Mouse (Mus musculus) liver, embryonic 16.5 days (tissue): ENCODE measurements around the gene Adamtsl5. TPM values are rescaled to one million over a fixed set of nuclear protein-coding genes. Genes with fewer than 3 reads are reported as not detected.

Experiments used
- ATAC-seq: fragments of 200-750 bp; cut with Nextera tagmentation; 2 replicates; pipeline ENCODE4 v1.8.0; 2017; ENCODE audit warnings: low read depth, mild to moderate bottlenecking, moderate number of reproducible peaks, moderate library complexity
- H3K27ac ChIP-seq: fragments of 300-500 bp; sonication (generic); 2 replicates; pipeline ENCODE4 v1.5.1; 2014; ENCODE audit warnings: mild to moderate bottlenecking, low read length
- H3K27me3 ChIP-seq: fragments of 300-500 bp; sonication (generic); 2 replicates; pipeline ENCODE4 v1.6.1; 2014; ENCODE audit warnings: low read depth, low read length, mixed read lengths; ENCODE audit not compliant: control insufficient read depth, insufficient read depth
- H3K36me3 ChIP-seq: fragments of 300-500 bp; sonication (generic); 2 replicates; pipeline ENCODE4 v1.6.1; 2014; ENCODE audit warnings: mild to moderate bottlenecking; ENCODE audit not compliant: control insufficient read depth, insufficient read depth
- H3K4me1 ChIP-seq: fragments of 300-500 bp; sonication (generic); 2 replicates; pipeline ENCODE4 v1.6.1; 2014; ENCODE audit warnings: low read depth, low read length, mixed read lengths; ENCODE audit not compliant: control insufficient read depth
- H3K4me2 ChIP-seq: fragments of 300-500 bp; sonication (generic); 2 replicates; pipeline ENCODE4 v1.6.1; 2014; ENCODE audit warnings: low read depth, low read length, mixed read lengths
- H3K4me3 ChIP-seq: fragments of 300-500 bp; sonication (generic); 2 replicates; pipeline ENCODE4 v1.5.1; 2014; ENCODE audit warnings: low read depth, mild to moderate bottlenecking, low read length
- H3K9ac ChIP-seq: fragments of 300-500 bp; sonication (generic); 2 replicates; pipeline ENCODE4 v1.6.1; 2014; ENCODE audit warnings: low read depth, low read length
- H3K9me3 ChIP-seq: fragments of 300-500 bp; sonication (generic); replicated peaks from 2 replicates; pipeline ENCODE4 v1.6.1; 2016; ENCODE audit warnings: low read length; ENCODE audit not compliant: control insufficient read depth
- whole genome bisulfite sequencing: fragments of 180-500 bp; shearing (Covaris S2); extraction: QIAGEN DNeasy Blood & Tissue Kit; methylation state at CpG from one replicate; pipeline ENCODE4 v1.1.7; 2014; ENCODE audit not compliant: insufficient replicate concordance; 5-methylcytosine and 5-hydroxymethylcytosine counted together
- polyA plus RNA-seq: library from polyadenylated mRNA; unstranded; fragments of >200 nt; fragmentation: Nextera tagmentation; extraction: Ambion mirVana; gene quantifications from 2 replicates; pipeline ENCODE4 v1.2.1, GENCODE M21; 2015

Gene Adamtsl5
- polyA plus RNA-seq, 1 experiment from 2014 or later, result 2.2 TPM

GRCm38 (mm10) chr10:80377716-80378115, 29.5 kb upstream of the Adamtsl5 start:
- no peaks in the 10 kb centered on the region for H3K4me1 ChIP-seq
- H3K27ac ChIP-seq, result no peak overlapping the region
- no peaks in the 10 kb centered on the region for H3K9me3 ChIP-seq
- H3K9ac ChIP-seq, result no peak overlapping the region
- no peak overlapping the region for H3K4me3 ChIP-seq
- 45% methylated on average over 10 of the region's 10 CpGs for WGBS
- peaks cover 2% of the 10 kb centered on the region for H3K27me3 ChIP-seq
- peaks cover 17% of the 10 kb centered on the region for H3K36me3 ChIP-seq
- ATAC-seq, result no peak
- no peak overlapping the region for H3K4me2 ChIP-seq

GRCm38 (mm10) chr10:80376160-80376559, 27.9 kb upstream of the Adamtsl5 start:
- peak; percentile 27; the same call in 1 of the 2 replicates for ATAC-seq
- Histone ChIP-seq H3K27me3 (peaks cover 8% of the 10 kb centered on the region), H3K4me2 (no peak overlapping the region), H3K36me3 (peaks cover 4% of the 10 kb centered on the region; the same call in 1 of the 2 replicates), H3K27ac (no peak overlapping the region), H3K9ac (no peak overlapping the region), H3K4me1 (no peaks in the 10 kb centered on the region), H3K4me3 (no peak overlapping the region), H3K9me3 (no peaks in the 10 kb centered on the region)
- WGBS, result 3% methylated on average over 7 of the region's 7 CpGs

GRCm38 (mm10) chr10:80374063-80374462, 25.9 kb upstream of the Adamtsl5 start:
- 16% methylated on average over 6 of the region's 6 CpGs for WGBS

GRCm38 (mm10) chr10:80372706-80373105, 24.5 kb upstream of the Adamtsl5 start:
- ATAC-seq, result no peak
- Histone ChIP-seq H3K4me1 (no peaks in the 10 kb centered on the region), H3K36me3 (no peaks in the 10 kb centered on the region), H3K27me3 (peaks cover 8% of the 10 kb centered on the region), H3K4me2 (no peak overlapping the region), H3K9me3 (no peaks in the 10 kb centered on the region), H3K4me3 (no peak overlapping the region), H3K27ac (no peak overlapping the region), H3K9ac (no peak overlapping the region)
- 74% methylated on average over 6 of the region's 6 CpGs for WGBS

More at GRCm38 (mm10) chr10:80374063-80374462, 25.9 kb upstream of the Adamtsl5 start:
- ATAC-seq, result no peak
- H3K9me3 ChIP-seq, result no peaks in the 10 kb centered on the region
- no peak overlapping the region for H3K4me2 ChIP-seq
- H3K9ac ChIP-seq, result no peak overlapping the region
- peaks cover 8% of the 10 kb centered on the region for H3K27me3 ChIP-seq
- no peak overlapping the region for H3K27ac ChIP-seq
- no peaks in the 10 kb centered on the region for H3K36me3 ChIP-seq
- no peaks in the 10 kb centered on the region for H3K4me1 ChIP-seq
- H3K4me3 ChIP-seq, result no peak overlapping the region

GRCm38 (mm10) chr10:80371983-80372382, 23.8 kb upstream of the Adamtsl5 start:
- Histone ChIP-seq H3K9me3 (no peaks in the 10 kb centered on the region), H3K36me3 (no peaks in the 10 kb centered on the region), H3K27ac (no peak overlapping the region), H3K4me2 (no peak overlapping the region), H3K27me3 (peaks cover 13% of the 10 kb centered on the region), H3K4me1 (no peaks in the 10 kb centered on the region), H3K4me3 (no peak overlapping the region), H3K9ac (no peak overlapping the region)
- no peak for ATAC-seq
- 47% methylated on average over 9 of the region's 9 CpGs for WGBS

- no peak overlapping the region for H3K4me2 ChIP-seq
- peaks cover 13% of the 10 kb centered on the region for H3K27me3 ChIP-seq
- H3K4me1 ChIP-seq, result no peaks in the 10 kb centered on the region
- no peaks in the 10 kb centered on the region for H3K36me3 ChIP-seq
- no peak for ATAC-seq
- WGBS, result 10% methylated on average over 12 of the region's 12 CpGs
- H3K4me3 ChIP-seq, result no peak overlapping the region
- no peak overlapping the region for H3K9ac ChIP-seq
- no peaks in the 10 kb centered on the region for H3K9me3 ChIP-seq
- no peak overlapping the region for H3K27ac ChIP-seq
These were observed 23.3 kb upstream of the Adamtsl5 start for GRCm38 (mm10) chr10:80371411-80371966.

GRCm38 (mm10) chr10:80369995-80370747, 22.0 kb upstream of the Adamtsl5 start:
- Histone ChIP-seq H3K4me3 (no peak overlapping the region), H3K9ac (no peak overlapping the region), H3K9me3 (no peaks in the 10 kb centered on the region), H3K27ac (no peak overlapping the region), H3K27me3 (peaks cover 14% of the 10 kb centered on the region), H3K36me3 (no peaks in the 10 kb centered on the region), H3K4me1 (no peaks in the 10 kb centered on the region), H3K4me2 (no peak overlapping the region)
- ATAC-seq, result no peak
- WGBS, result 65% methylated on average over 21 of the region's 21 CpGs

GRCm38 (mm10) chr10:80368392-80368791, 20.2 kb upstream of the Adamtsl5 start:
- H3K4me3 ChIP-seq, result no peak overlapping the region
- H3K27ac ChIP-seq, result no peak overlapping the region
- ATAC-seq, result no peak
- 72% methylated on average over 6 of the region's 6 CpGs for WGBS
- no peaks in the 10 kb centered on the region for H3K36me3 ChIP-seq
- peaks cover 28% of the 10 kb centered on the region for H3K27me3 ChIP-seq
- H3K4me2 ChIP-seq, result no peak overlapping the region
- H3K4me1 ChIP-seq, result no peaks in the 10 kb centered on the region
- H3K9ac ChIP-seq, result no peak overlapping the region
- H3K9me3 ChIP-seq, result no peaks in the 10 kb centered on the region

GRCm38 (mm10) chr10:80367954-80368353, 19.7 kb upstream of the Adamtsl5 start:
- Histone ChIP-seq H3K27ac (no peak overlapping the region), H3K9me3 (no peaks in the 10 kb centered on the region), H3K27me3 (peaks cover 28% of the 10 kb centered on the region), H3K4me1 (no peaks in the 10 kb centered on the region), H3K4me2 (no peak overlapping the region), H3K4me3 (no peak overlapping the region), H3K36me3 (no peaks in the 10 kb centered on the region), H3K9ac (no peak overlapping the region)
- WGBS, result 50% methylated on average over 5 of the region's 5 CpGs
- ATAC-seq, result no peak
